Mouse (Mus musculus): ENCODE measurements around the gene Klf8. TPM values are rescaled to one million over a fixed set of nuclear protein-coding genes. Genes with fewer than 3 reads are reported as not detected.
"Not testable (repeated sequence)": the region's sequence is repeated elsewhere in the genome, so short reads cannot be mapped to it uniquely, and the experiment has no call there.

Klf8 gene
- polyA plus RNA-seq (2015; fragmentation: Nextera tagmentation; extraction: Ambion mirVana), result 0.13 and 0.16 TPM in 2 replicates

GRCm38 (mm10) chrX:153237304-153237919 lies at the start of gene Klf8:
Gene Klf8 (plus strand): TSS chrX:153237466.
- no peak for DNase-seq (ENCODE audit: low spot score)

- not testable (repeated sequence) for DNase-seq (ENCODE audit: low spot score)
Observed at GRCm38 (mm10) chrX:153199185-153199584, 38.1 kb upstream of the Klf8 start.

GRCm38 (mm10) chrX:153211101-153211500 lies 26.2 kb upstream of the Klf8 start:
- DNase-seq (ENCODE audit: low spot score), result no peak

- DNase-seq (ENCODE audit: low spot score), result no peak
Observed at GRCm38 (mm10) chrX:153231240-153231639, 6.0 kb upstream of the Klf8 start.

GRCm38 (mm10) chrX:153233255-153233654 lies 4.0 kb upstream of the Klf8 start:
- DNase-seq (ENCODE audit: low spot score), result no peak

- DNase-seq (ENCODE audit: low spot score), result no peak
Observed at GRCm38 (mm10) chrX:153237920-153238504, 746 bp downstream of the Klf8 start.

GRCm38 (mm10) chrX:153254256-153254655 lies 17.0 kb downstream of the Klf8 start:
- no peak for DNase-seq (ENCODE audit: low spot score)

GRCm38 (mm10) chrX:153255504-153255903 lies 18.2 kb downstream of the Klf8 start:
- no peak for DNase-seq (ENCODE audit: low spot score)

- DNase-seq (ENCODE audit: low spot score), result no peak
Observed at GRCm38 (mm10) chrX:153282185-153282584, 44.9 kb downstream of the Klf8 start.

GRCm38 (mm10) chrX:153311356-153311755 lies 74.1 kb downstream of the Klf8 start:
- no peak for DNase-seq (ENCODE audit: low spot score)

- DNase-seq (ENCODE audit: low spot score), result no peak
Observed at GRCm38 (mm10) chrX:153323105-153323504, 85.8 kb downstream of the Klf8 start.

GRCm38 (mm10) chrX:153334140-153334539 lies 96.9 kb downstream of the Klf8 start:
- not testable (repeated sequence) for DNase-seq (ENCODE audit: low spot score)

- peak; percentile 36 for DNase-seq (ENCODE audit: low spot score)
Observed at GRCm38 (mm10) chrX:153359331-153360215, 122.3 kb downstream of the Klf8 start.

GRCm38 (mm10) chrX:153360216-153360590 lies 122.9 kb downstream of the Klf8 start:
- no peak for DNase-seq (ENCODE audit: low spot score)

GRCm38 (mm10) chrX:153360666-153361269 lies 123.5 kb downstream of the Klf8 start:
- no peak for DNase-seq (ENCODE audit: low spot score)

GRCm38 (mm10) chrX:153366754-153367153 lies 129.5 kb downstream of the Klf8 start:
- peak; percentile 36 for DNase-seq (ENCODE audit: low spot score)

- DNase-seq (ENCODE audit: low spot score), result peak; percentile 33
Observed at GRCm38 (mm10) chrX:153369780-153370179, 132.5 kb downstream of the Klf8 start.

- peak; percentile 50 for DNase-seq (ENCODE audit: low spot score)
Observed at GRCm38 (mm10) chrX:153375105-153375504, 137.8 kb downstream of the Klf8 start.

- DNase-seq (ENCODE audit: low spot score), result no peak
Observed at GRCm38 (mm10) chrX:153381753-153382152, 144.5 kb downstream of the Klf8 start.

- no peak for DNase-seq (ENCODE audit: low spot score)
Observed at GRCm38 (mm10) chrX:153389291-153389690, 152.0 kb downstream of the Klf8 start.

- no peak for DNase-seq (ENCODE audit: low spot score)
Observed at GRCm38 (mm10) chrX:153417067-153417466, 179.8 kb downstream of the Klf8 start.

Data from thymus, postnatal 0 days (tissue).